Mouse (Mus musculus): Measurements from ENCODE around the gene Lxn. TPM values are rescaled to one million over a fixed set of nuclear protein-coding genes. Genes with fewer than 3 reads are reported as not detected.
A peak's percentile ranks its signal among the peaks of the same experiment; 100 is the strongest.

Gene Lxn
- polyA plus RNA-seq, 1 experiment from 2014 or later = 69.0 TPM

DNA sequence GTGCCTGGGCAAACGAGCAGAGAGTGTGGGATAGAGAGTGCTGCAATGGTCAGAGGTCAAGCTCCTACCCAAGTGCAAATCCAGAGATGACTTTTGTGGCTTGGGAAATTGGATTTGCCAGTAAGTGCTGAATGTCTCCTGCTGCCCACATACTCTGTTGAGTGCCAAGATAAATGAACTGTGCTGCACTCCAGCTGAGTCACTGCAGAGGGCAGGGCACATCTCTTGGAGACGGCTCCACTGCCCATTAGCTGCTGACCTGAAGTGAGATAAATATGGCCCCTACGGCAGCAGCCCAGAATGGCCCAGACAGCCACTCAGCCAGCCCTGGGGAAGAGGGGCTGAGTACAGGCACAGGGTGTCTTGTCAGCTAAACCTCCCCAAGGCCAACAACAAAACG, 26.4 kb upstream of the Lxn start:
- H3K4me2 ChIP-seq = no peak overlapping the region
- no peaks in the 10 kb centered on the region for H3K36me3 ChIP-seq
- no peak overlapping the region for H3K4me3 ChIP-seq (replicated peaks)
- H3K9ac ChIP-seq = 0 out of 2 replicates have a peak overlapping the region, but pooled peaks have one; percentile 4
- 44% methylated on average over 4 of the region's 4 CpGs for WGBS
- no peaks in the 10 kb centered on the region for H3K4me1 ChIP-seq
- no peak for ATAC-seq (replicated peaks; ENCODE audit: low FRiP score)
- H3K9me3 ChIP-seq (replicated peaks) = no peaks in the 10 kb centered on the region
- no peak overlapping the region for H3K27ac ChIP-seq
- H3K27me3 ChIP-seq = no peaks in the 10 kb centered on the region

DNA sequence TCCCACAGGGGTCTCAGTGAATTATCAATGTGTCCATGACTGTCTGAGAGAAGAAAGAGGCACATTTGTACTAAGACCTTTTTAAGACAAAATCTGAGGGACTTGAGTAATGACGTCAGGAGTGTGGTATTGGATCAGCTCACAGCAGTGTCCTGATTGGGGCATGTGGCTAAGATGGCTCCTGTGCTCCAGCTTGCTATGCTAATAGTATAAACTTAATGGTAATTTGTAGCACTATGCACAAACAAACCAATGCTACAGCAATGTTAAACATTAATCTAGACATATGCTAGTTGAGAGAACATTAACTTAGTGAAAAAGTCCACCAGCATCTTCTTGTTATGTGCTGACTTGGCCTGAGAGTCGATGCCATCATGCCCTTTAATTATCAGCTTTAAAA, 21.5 kb upstream of the Lxn start:
- Histone ChIP-seq H3K4me2 (no peak overlapping the region), H3K4me1 (no peaks in the 10 kb centered on the region), H3K4me3 (replicated peaks) (no peak overlapping the region), H3K36me3 (no peaks in the 10 kb centered on the region; the same call in 1 of the 2 replicates), H3K27ac (no peak overlapping the region), H3K27me3 (no peaks in the 10 kb centered on the region), H3K9me3 (replicated peaks) (no peaks in the 10 kb centered on the region), H3K9ac (no peak overlapping the region)
- WGBS = 77% methylated on average over 2 of the region's 2 CpGs
- ATAC-seq (replicated peaks; ENCODE audit: low FRiP score) = no peak

DNA sequence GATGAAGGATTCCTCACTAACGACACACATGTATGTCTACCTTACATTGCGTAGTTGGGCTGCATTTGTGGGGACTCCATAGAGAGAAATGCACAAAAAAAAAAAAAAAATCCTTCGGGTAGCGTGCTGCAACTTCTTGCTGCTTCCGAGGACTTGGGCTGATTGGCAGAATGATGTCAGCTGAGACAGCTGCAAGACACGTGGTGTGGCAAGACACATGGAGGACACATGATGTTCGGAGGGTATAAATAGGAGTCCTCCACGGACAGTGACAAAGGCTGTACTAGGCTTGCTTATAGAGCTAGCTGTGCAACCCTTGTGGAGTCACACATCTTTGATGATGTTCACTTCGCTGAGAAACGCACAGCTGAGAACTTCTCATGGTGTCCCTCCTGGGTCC, 18.7 kb upstream of the Lxn start:
- Histone ChIP-seq H3K4me3 (replicated peaks) (no peak overlapping the region), H3K4me2 (no peak overlapping the region), H3K9ac (no peak overlapping the region), H3K27me3 (no peaks in the 10 kb centered on the region), H3K36me3 (peaks cover 20% of the 10 kb centered on the region; the same call in 1 of the 2 replicates), H3K27ac (no peak overlapping the region), H3K4me1 (no peaks in the 10 kb centered on the region), H3K9me3 (replicated peaks) (no peaks in the 10 kb centered on the region)
- WGBS = 87% methylated on average over 10 of the region's 10 CpGs
- ATAC-seq (replicated peaks; ENCODE audit: low FRiP score) = no peak

- H3K27me3 ChIP-seq = no peaks in the 10 kb centered on the region
- ATAC-seq (replicated peaks; ENCODE audit: low FRiP score) = no peak
- no peaks in the 10 kb centered on the region for H3K4me1 ChIP-seq
- no peak overlapping the region for H3K9ac ChIP-seq
- 93% methylated on average over 11 of the region's 11 CpGs for WGBS
- no peak overlapping the region for H3K27ac ChIP-seq
- H3K4me2 ChIP-seq = no peak overlapping the region
- no peaks in the 10 kb centered on the region for H3K9me3 ChIP-seq (replicated peaks)
- H3K36me3 ChIP-seq = peaks cover 41% of the 10 kb centered on the region
- no peak overlapping the region for H3K4me3 ChIP-seq (replicated peaks)
These were observed 16.1 kb upstream of the Lxn start for GRCm38 (mm10) chr3:67479806-67480205.

DNA sequence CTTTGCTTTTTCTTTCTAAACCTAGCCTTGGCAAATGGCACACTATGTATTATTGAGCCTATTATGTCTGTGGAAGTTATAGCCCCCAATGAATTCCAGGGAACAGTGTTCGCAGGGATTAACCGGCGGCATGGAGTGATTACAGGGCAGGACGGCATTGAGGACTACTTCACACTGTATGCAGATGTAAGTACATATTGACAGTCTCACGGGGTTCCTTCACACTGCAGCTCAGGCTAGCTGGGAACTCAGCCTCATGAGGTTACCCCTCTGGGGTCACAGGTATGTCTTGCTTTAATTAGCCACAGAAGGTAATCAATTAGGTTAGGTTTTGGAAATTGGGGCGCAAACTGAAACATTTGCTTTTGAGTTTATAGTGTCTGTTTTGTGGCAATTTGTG, 9.7 kb upstream of the Lxn start:
- Histone ChIP-seq H3K4me1 (no peaks in the 10 kb centered on the region), H3K4me3 (replicated peaks) (no peak overlapping the region), H3K9ac (no peak overlapping the region), H3K27ac (no peak overlapping the region), H3K9me3 (replicated peaks) (no peaks in the 10 kb centered on the region), H3K4me2 (no peak overlapping the region), H3K27me3 (no peaks in the 10 kb centered on the region), H3K36me3 (peaks cover 56% of the 10 kb centered on the region)
- ATAC-seq (replicated peaks; ENCODE audit: low FRiP score) = no peak
- 94% methylated on average over 6 of the region's 6 CpGs for WGBS

- Histone ChIP-seq H3K27me3 (no peaks in the 10 kb centered on the region), H3K4me3 (replicated peaks) (no peak overlapping the region), H3K4me1 (no peaks in the 10 kb centered on the region), H3K36me3 (peaks cover 55% of the 10 kb centered on the region), H3K9me3 (replicated peaks) (no peaks in the 10 kb centered on the region), H3K4me2 (no peak overlapping the region), H3K27ac (no peak overlapping the region), H3K9ac (no peak overlapping the region)
- 84% methylated on average over 4 of the region's 4 CpGs for WGBS
- no peak for ATAC-seq (replicated peaks; ENCODE audit: low FRiP score)
These were observed 7.8 kb upstream of the Lxn start for GRCm38 (mm10) chr3:67471408-67472127.

- peaks cover 10% of the 10 kb centered on the region for H3K4me1 ChIP-seq
- no peak overlapping the region for H3K4me2 ChIP-seq
- no peaks in the 10 kb centered on the region for H3K27me3 ChIP-seq
- no peak overlapping the region for H3K9ac ChIP-seq
- no peak overlapping the region for H3K4me3 ChIP-seq (replicated peaks)
- H3K36me3 ChIP-seq = peaks cover 30% of the 10 kb centered on the region
- no peak for ATAC-seq (replicated peaks; ENCODE audit: low FRiP score)
- WGBS = 91% methylated on average over 2 of the region's 2 CpGs
- no peaks in the 10 kb centered on the region for H3K9me3 ChIP-seq (replicated peaks)
- H3K27ac ChIP-seq = no peak overlapping the region
These were observed 3.6 kb upstream of the Lxn start for GRCm38 (mm10) chr3:67467281-67467680.

GRCm38 (mm10) chr3:67466576-67466975, 2.9 kb upstream of the Lxn start:
- H3K36me3 ChIP-seq = peaks cover 27% of the 10 kb centered on the region
- no peak overlapping the region for H3K4me3 ChIP-seq (replicated peaks)
- H3K4me2 ChIP-seq = no peak overlapping the region
- H3K9me3 ChIP-seq (replicated peaks) = no peaks in the 10 kb centered on the region
- H3K9ac ChIP-seq = no peak overlapping the region
- H3K4me1 ChIP-seq = peaks cover 14% of the 10 kb centered on the region
- ATAC-seq (replicated peaks; ENCODE audit: low FRiP score) = no peak
- no peaks in the 10 kb centered on the region for H3K27me3 ChIP-seq
- no peak overlapping the region for H3K27ac ChIP-seq
- 91% methylated on average over 5 of the region's 5 CpGs for WGBS

DNA sequence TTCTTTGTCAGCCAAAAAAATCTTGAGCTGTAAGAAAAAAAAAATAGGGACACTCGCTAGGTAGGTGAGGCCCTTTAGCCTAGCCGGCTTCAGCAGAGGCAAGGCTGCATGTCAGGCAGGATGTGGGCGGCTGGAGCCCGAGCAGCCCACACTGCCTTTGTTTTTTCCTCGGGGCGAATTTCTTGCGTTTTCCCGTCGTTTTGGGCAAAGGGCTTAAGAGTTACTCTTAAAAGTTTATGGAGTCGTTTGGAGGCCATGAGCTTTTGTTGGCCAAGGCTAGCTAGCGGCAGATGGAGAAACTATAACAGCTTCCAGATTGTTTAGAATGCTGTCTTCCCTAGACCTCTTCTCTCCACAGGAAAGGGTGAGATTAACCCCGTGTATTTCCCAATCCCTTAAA, 725 bp downstream of the Lxn start:
- Histone ChIP-seq H3K9ac (peak overlapping the region; percentile 70), H3K4me2 (peak overlapping the region; percentile 86), H3K4me1 (peaks cover 14% of the 10 kb centered on the region), H3K36me3 (peaks cover 41% of the 10 kb centered on the region), H3K27me3 (no peaks in the 10 kb centered on the region), H3K27ac (peak overlapping the region; percentile 89), H3K9me3 (replicated peaks) (no peaks in the 10 kb centered on the region), H3K4me3 (replicated peaks) (peak overlapping the region; percentile 70)
- WGBS = 1% methylated on average over 12 of the region's 12 CpGs
- 0 out of 2 replicates have a peak, but pooled peaks have one; percentile 44 for ATAC-seq (replicated peaks; ENCODE audit: low FRiP score)

DNA sequence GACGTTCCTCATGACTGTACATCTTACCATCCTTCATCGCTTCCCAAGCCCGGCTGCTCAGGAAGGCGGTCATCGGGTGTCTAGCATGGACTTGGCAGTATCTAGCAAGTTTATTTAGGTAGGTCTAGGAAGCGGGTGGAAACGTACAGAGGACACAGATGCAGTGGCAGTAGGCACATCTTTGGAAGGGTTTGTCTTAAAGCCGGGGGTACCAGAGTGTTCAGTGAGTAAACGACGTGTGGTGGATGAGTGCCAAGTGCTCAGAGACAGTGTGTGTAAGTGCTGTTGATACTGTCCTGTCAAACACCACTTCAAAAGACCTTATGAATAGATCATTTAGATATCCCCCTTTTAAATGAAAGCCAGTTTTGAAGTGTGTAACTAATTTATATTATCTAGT, 1.1 kb downstream of the Lxn start:
- Histone ChIP-seq H3K4me3 (replicated peaks) (peak overlapping the region; percentile 70), H3K4me2 (peak overlapping the region; percentile 86), H3K27ac (no peak overlapping the region), H3K36me3 (peaks cover 40% of the 10 kb centered on the region), H3K9ac (peak overlapping the region; percentile 70; the same call in 1 of the 2 replicates), H3K9me3 (replicated peaks) (no peaks in the 10 kb centered on the region), H3K4me1 (peaks cover 14% of the 10 kb centered on the region), H3K27me3 (no peaks in the 10 kb centered on the region)
- 38% methylated on average over 10 of the region's 10 CpGs for WGBS
- no peak for ATAC-seq (replicated peaks; ENCODE audit: low FRiP score)

DNA sequence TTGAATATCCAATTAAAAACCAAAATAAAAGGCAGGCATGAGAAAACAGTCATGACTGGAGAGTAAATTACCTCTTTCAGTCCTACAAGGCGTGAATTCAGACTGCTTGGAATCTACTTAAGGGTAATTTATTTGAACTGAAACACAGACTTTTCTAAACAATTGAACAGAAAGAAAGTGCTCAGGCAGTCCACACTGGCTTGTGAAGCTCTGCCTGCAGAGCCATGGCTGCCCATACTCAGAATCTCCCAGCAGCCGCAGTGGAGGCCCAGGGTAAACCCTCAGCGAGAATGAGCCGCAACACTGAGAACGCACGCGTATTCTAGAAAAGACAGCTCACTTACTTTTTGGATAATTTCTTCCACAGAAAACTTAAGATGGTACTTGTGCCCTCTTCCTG, 1.7 kb downstream of the Lxn start:
- H3K4me1 ChIP-seq = peaks cover 14% of the 10 kb centered on the region
- no peak overlapping the region for H3K27ac ChIP-seq
- no peak overlapping the region for H3K4me3 ChIP-seq (replicated peaks)
- WGBS = 86% methylated on average over 7 of the region's 7 CpGs
- no peaks in the 10 kb centered on the region for H3K27me3 ChIP-seq
- ATAC-seq (replicated peaks; ENCODE audit: low FRiP score) = no peak
- H3K4me2 ChIP-seq = peak overlapping the region; percentile 18; the same call in 1 of the 2 replicates
- H3K36me3 ChIP-seq = peaks cover 45% of the 10 kb centered on the region
- H3K9ac ChIP-seq = no peak overlapping the region
- no peaks in the 10 kb centered on the region for H3K9me3 ChIP-seq (replicated peaks)

- Histone ChIP-seq H3K27me3 (no peaks in the 10 kb centered on the region), H3K9ac (no peak overlapping the region), H3K9me3 (replicated peaks) (no peaks in the 10 kb centered on the region), H3K4me3 (replicated peaks) (no peak overlapping the region), H3K36me3 (peaks cover 60% of the 10 kb centered on the region), H3K4me2 (no peak overlapping the region), H3K4me1 (peaks cover 14% of the 10 kb centered on the region), H3K27ac (no peak overlapping the region)
- WGBS = 89% methylated on average over 3 of the region's 3 CpGs
- ATAC-seq (replicated peaks; ENCODE audit: low FRiP score) = no peak
These were observed 3.8 kb downstream of the Lxn start for GRCm38 (mm10) chr3:67459881-67460280.
